Mouse (Mus musculus) embryo, embryonic 10.5 days (tissue): ENCODE measurements around the gene Gls2.
A peak's percentile ranks its signal among the peaks of the same experiment; 100 is the strongest.
"Not testable (repeated sequence)": the region's sequence is repeated elsewhere in the genome, so short reads cannot be mapped to it uniquely, and the experiment has no call there.

Source experiments
- DNase-seq: peaks from one replicate; pipeline ENCODE4 v3.0.0-alpha.2; 2015; ENCODE audit warnings: low spot score

The Gls2 gene

DNA sequence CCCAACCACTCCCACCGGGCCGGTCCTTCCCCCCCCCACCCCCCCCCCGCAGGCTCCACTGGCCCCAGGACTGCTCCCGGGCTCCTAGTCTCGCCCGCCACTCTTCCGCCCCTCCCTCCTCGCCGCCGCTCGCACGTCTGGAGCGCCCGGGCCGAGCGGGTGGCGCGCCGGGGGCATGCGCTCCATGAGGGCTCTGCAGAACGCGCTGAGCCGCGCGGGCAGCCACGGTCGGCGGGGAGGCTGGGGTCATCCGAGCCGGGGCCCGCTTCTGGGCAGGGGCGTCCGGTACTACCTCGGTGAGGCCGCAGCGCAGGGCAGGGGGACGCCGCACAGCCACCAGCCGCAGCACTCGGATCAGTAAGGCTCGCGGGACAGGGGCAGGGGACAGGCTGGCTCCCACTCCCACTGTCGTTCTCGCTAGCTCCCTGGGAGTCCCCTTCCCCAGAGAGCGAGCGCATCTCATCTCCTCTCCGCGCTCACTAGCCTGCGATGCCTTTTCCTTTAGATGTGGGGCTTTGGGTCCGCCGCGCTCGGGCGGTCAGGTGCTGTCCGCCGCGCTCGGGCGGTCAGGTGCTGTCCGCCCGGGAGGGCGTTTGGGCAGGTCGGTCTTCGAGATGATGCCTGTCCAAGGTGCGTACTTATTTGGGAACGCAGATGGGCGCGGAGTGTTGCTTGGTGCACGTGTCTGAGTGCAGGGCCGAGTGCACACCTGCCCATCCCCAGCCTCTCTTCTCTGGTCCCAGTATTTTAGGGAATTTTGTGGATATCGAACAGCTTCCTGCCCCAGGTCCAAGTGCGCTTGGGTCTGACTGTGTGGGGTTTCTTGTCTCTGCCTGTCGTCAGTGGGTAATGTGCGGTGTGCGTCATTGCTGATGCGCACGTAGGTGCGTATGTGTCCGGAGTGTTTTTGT is 549 bp downstream of the Gls2 start:
- DNase-seq: no peak

DNA sequence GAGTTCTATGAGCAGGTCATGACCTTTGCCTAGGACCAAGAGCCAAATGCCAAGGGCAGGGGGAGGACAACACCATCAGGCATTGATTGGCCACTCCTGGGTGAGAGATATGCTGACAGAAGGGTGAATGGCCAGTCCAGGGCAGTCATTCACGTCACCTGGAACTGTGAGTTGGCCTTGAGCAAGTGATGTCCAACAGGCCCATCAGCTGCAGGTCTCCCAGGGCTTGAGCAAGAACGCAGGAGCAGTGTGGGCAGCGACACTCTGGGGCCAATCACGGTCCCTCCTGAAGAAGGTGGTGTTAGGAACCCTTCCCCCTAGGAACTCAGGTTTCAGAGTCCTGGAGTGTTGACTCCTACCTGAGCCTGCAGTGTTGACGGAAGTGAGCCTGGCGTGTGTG is 7.6 kb downstream of the Gls2 start:
- no peak for DNase-seq

DNA sequence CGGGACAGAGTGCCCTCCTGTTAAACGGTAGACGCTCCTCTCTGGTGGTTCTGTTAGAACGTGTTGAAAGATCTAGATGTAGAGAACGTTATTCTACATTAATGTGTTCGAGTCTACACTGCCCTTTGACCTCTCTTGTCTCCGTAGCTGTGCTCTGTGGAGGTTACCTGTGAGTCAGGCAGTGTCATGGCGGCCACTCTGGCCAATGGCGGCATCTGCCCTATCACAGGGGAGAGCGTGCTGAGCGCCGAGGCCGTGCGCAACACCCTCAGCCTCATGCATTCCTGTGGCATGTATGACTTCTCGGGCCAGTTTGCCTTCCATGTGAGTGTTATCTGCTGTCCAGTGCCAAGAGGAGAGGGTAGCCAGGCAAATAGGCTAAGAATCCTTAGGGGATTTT is 10.7 kb downstream of the Gls2 start:
- no peak for DNase-seq

DNA sequence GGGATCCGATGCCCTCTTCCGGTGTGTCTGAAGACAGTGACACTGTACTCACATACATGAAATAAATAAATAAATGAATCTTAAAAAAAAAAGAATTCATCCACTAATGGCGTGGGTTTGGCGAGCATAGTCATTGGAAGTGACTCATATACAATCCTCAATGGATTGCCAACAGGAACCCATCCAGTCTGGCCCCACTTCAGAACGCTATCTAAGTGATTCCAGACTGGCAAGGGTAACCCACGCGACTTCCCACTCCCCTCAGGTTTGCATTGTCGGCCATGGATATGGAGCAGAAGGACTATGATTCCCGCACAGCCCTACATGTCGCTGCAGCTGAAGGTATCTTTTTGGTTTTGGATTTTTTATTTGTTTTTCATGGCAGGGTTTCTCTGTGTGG is 14.1 kb downstream of the Gls2 start:
- no peak for DNase-seq

DNA sequence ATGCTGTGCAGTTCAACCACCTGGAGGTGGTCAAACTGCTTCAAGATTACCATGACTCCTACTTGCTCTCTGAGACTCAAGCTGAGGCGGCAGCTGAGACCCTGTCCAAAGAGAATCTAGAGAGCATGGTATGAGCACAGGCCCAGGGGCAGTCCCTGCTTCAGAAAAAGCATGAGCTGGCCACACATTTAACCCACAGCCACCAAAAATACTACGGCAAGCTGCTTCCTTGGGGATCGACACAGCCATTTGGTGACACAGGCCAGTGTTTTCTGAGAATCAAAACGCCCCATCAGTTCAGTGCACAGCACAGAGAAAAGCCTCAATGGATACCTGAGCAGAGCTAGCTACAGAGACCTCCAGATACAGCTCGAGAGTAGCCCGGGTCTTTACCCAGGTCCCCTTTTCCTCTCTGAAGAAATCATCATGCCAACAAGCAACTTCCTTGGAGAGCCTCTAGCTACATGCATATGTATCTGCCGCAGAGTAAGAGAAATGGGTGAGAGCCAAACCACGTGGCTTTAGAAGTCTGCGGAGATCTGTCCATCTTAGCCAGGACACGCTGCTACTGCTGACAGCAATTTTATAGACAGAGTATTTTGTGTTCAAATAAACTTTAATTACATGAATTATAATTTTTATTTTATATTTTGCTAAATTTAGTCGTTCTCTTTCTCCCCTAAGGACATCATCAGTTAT is 15.2 kb downstream of the Gls2 start:
- DNase-seq: no peak

DNA sequence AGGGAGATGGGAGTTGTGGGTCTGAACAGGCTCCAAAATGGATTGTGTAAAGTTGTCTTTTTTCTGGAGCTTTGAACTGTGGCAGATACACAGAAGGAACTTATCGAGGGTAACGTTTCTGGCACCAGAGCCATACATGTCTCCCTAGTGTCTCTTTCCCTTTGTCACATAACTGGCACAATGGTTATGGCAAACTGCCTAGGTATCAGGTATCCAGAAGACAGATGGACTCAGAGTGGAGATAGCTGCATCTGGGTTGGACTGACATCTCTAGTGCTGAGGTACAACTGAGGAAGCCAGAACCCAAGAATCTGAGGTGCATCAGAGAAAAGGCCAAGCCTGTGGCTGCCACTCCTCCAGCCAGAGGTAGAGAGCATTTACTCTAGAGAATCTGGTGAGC is 15.9 kb downstream of the Gls2 start:
- DNase-seq: no peak

DNA sequence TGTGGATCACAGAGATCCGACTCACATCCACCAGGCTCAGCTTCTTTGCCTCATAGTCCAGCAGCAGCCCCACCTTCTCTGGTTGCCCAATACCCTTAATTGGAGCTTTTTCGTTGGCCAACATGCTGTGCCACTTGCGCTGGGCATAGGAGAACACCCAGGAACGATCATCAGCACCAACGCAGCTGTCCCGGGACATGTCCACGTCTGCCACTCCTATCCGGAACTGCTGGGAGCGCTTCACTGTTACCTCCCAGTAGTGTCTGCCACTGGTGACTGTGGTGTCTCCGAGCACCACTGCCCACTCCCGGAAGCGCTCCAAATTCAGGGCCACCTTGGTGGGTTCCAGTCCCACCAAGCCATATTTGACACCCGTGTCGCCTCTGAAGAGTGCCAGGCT is 16.7 kb downstream of the Gls2 start:
- no peak for DNase-seq

DNA sequence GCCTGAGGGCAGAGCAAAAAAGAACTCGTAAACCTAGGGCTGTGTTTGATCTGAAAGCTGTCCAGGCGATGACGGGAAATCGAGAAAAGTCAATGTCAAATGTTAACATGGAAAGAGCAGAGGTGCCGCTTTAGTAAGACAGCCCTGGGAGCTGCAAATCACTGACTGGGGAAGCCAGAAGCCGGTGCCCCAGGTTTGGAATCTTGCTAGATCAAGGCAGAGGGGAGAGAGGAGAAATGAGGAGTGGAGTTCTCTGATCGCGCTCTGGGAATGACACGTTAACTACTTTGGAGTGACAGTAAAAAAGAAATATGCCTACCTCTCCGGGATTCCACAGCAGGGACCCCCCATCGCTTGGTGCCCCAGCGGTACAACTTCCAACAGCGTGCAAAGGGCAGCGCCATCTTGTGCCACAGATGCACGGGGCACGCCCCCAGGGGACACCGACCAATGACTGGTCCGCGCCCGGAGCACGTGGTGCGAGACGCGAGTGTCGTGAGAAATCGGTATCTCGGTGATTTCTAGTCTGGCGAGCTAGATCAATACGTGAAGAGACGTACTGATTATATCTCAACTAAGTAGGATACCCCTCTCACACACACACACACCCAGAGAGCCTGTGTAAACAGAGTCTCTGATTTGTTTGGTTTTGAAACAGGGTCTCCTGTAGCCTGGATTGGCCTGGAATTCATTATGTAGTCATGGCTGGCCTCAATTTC is 17.3 kb downstream of the Gls2 start, which contains the start of gene Spryd4:
Gene Spryd4, minus strand, starts transcription at position 418 of the 719 bp plus-strand sequence.
- DNase-seq: peak; percentile 96

DNA sequence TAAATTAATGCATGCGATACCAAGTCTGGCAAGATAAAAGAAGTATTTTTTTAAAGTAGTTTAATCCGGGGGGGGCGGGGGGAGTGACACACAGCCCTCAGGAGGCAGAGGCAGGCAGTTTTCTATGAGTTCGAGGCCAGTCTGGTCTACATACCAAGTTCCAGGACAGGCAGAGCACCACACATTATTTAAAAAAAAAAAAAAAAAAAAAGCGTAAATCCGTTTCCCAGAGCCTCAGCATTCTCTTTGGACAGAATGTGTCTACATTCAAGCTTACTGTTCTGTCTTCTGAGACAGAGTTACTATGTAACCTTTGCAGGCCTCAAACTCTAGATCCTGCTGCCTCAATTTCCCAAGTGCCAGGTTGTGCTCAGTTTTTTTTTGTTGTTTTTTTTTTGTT is 17.9 kb downstream of the Gls2 start:
- no peak for DNase-seq

DNA sequence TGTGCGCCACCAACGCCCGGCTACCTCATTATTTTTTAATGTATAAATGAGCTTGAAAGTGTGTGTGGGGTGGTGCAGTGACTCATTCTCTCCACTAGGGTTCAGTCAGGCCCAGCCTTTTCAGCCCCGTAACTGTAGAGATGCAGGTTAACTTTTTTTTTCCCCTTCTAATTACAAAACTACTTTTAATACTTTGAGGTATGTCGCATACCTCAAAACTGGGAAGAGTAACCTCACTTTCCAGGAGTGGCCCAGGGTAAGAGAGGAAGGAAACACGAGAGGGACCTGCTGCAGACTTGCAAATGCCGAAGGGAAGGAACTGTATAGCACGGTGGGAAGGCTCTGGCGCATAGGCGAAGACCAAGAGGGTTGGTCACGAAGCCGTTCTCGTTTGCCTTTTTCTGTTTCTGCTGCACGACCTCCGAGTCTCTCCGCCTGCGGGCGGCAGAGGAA is 18.6 kb downstream of the Gls2 start:
- DNase-seq: peak; percentile 85

DNA sequence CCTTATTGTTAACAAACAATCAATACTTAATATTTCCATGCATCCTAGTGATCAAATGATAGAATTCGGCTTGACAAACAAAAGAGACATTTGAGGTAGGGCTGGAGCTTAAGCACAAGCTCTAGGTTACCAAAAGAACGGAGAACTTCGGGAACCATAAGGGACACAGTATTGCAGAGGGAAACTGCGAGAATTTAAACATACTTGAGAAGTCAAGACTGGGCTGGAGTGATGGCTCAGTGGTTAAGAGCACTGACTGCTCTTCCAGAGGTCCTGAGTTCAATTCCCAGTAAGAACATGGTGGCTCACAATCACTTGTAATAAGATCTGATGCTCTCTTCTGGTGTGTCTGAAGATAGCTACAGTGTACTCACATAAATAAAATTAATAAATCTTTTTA is 19.9 kb downstream of the Gls2 start:
- not testable (repeated sequence) for DNase-seq

DNA sequence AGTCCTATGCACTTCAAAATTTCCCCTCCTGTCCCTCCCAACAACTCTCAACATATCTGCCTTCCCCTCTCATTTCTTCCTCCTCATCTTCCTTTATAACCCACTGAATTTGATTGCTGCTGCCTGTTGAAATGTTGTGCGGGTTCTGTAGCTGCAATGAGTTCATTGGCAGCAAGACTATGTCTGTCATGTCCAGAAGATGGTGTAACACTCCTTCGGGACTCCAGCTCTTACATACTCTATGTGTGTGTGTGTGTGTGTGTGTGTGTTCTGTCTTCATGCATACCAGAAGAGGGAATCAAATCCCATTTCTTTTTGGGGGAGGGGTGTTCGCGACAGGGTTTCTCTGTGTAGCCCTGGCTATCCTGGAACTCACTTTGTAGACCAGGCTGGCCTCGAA is 20.7 kb downstream of the Gls2 start:
- no peak for DNase-seq

DNA sequence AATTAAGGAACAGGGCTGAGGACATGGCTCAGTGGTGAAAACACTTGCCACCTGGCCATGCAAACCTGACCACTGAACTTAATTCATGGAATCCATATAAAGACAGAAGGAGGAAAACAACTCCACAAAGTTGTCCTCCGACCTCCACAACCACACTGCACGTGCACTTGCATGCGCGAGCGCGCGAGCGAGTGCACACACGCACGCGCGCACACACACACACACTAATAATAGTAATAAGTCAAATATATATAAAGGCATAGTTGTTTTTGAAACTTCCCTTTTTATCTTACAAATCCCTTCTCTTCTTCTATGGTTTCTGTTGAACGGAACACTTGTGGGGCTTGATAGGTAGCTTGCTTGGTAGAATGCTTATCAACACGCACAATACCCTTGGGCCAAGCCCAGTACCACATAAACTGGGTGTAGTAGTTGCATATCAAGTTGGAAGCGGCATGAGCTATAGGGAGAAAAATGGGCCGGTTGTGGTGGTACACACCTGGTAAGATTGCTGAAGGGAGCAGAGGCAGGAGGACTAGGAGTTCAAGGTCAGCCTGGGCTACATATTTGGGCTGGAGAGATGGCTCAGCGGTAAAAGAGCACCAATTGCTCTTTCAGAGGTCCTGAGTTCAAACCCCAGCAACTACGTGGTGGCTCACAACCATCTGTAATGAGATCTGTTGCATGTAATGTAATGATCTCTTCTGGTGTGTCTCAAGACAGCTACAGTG is 24.3 kb downstream of the Gls2 start:
- DNase-seq: no peak

DNA sequence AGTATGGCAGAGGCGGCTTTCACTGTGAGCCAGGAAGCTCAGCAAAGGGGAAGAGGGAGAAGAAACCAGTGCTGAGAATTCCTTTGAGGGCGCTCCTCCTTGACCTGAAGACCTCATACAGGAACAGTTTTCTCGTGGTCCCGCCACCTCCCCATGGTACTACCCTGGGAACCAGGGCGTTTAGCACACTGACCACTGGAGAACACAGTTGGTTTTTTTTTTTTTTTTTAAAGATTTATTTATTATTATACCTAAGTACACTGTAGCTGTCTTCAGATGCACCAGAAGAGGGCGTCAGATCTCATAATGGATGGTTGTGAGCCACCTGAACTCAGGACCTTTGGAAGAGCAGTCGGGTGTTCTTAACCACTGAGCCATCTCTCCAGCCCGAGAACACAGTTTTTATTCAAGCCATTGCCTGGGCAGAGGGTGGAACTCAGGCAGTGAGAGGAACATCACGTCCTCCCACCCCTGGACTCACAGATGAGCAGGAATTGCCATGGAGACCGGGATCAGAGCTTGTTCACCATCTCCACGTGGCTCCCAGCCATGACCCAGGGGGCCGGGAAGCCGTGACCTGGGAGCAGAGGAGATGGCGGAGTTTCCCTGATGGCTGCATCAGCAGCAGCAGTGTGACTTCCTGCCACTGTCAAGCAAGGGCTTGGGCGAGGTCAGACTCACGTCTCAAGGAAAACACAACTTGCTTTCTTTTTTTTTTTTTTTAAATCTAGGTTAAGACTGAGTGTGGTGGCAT is 27.5 kb downstream of the Gls2 start:
- peak; percentile 21 for DNase-seq

DNA sequence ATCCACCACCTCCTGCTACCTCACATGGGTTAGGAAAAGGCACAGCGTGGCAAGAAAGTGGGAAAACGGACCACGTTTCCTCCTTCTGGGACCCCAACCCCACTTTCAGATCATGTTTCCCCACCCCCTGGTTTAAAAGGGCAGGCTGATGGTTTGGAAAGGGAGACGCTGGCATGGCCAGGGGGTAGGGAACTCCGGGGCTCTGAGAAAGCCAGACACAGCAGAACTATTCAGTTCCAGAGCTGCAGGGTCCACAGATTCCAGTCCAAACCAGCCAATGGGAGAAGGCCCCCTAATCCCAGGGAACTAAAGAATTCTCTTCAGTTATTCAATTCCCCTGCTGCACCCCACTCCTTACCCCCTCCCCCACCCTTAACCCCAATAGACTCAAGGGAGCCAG is 30.8 kb downstream of the Gls2 start:
- no peak for DNase-seq

DNA sequence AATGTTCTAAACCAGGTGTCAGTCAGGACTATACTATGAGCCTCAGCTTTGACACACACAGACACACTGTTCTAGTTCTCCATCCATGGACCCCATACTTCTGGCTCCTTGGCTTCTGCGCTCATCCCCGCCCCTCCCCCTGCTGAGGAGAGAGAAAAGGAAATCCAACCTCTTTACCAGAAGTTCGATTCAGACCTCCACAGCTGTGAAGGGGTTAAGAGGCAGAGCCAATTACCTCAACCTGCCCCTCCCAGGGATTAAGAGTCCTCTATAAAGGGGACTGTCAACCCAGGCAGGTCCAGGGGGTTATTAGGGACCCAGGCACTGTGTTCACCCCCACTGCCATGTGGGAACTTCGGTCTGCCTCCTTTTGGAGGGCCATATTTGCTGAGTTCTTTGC is 31.3 kb downstream of the Gls2 start, which contains the start of gene Mip:
Gene Mip, plus strand, starts transcription at position 301 of the 400 bp plus-strand sequence.
- no peak for DNase-seq

DNA sequence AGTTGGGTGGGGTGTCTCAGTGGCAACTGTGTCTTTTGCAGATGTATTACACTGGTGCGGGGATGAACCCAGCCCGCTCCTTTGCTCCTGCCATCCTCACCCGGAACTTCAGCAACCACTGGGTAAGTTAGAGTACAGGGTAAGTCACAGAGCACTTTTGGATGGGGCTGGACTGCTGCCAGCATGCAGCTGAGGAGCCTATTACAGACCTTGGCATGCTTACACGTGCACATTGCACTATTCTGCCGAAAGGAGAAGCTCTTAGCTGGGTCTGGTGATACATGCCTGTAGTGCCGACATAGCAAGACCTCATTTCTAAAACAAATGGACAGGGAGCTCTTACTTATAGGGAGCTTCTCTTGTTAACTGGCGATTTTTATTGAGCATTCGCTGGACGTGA is 33.3 kb downstream of the Gls2 start:
- no peak for DNase-seq

DNA sequence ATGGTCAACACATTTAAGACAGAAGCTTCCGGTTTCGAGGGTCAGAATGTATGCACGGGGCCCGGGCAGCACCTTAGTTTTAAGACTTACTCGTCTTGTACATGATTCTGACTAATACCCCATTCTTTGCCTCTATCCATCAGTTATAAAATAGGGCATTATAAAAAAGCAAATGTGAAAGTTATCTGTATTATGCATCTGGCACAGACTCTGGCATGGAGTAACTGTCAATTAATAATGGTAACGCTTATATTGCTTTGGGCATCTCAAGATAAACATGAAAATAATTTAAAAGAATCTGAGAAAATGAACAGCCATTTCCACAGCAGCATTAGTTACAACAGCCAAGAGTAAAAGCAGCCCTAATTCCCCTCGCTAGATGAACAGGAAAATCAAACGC is 33.8 kb downstream of the Gls2 start:
- DNase-seq: no peak

DNA sequence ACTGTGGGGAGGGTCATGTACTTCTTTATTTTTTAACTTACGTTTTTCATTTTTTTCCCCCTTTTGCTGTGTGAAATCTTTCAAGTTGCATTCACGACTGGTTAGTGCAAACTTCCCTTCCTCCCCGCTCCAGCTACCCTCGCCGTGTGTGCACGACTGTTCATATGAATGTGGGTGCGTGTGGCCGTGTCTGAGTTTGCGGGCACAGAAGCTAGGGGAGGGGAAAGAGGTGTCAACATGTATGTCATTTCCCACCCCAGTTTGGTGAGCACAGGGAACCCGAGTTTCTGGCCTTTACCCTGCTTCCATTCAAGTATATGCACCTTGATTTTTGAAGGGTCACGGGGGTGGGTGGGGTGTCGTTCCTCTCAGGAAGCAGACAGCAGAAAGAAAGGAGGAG is 36.3 kb downstream of the Gls2 start:
- no peak for DNase-seq

DNA sequence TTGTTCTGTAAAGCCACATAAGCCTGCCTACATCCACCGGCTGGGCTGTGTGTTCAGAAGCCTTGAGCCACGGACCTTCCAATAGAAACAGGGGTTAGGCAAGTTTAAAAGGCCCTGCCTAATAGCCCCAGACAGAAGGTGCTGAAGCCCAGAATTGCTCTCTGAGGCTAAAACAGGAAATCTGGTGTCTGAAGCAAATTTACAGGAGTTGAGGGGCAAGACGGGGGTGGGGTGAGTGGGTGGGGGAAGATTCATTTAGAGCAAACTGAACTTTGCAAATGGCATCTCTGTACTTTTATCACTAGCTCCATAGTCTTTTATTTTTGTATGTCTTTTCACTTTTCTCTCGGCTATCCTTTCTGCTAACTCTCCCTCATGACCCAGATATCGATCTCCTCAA is 36.9 kb downstream of the Gls2 start:
- peak; percentile 44 for DNase-seq
